Mouse (Mus musculus) mesoderm, embryonic 11.5 days (tissue): ENCODE measurements at regions not wholly inside any gene's neighbourhood (a gene's known extent, or its start where the extent isn't known, plus 50 kb on each side); places are given as distances from the start of the nearest gene placed in this dataset.
A peak's percentile ranks its signal among the peaks of the same experiment; 100 is the strongest.
"Not testable (repeated sequence)": the region's sequence is repeated elsewhere in the genome, so short reads cannot be mapped to it uniquely, and the experiment has no call there.

Source experiments
- DNase-seq: peaks from one replicate; pipeline ENCODE4 v3.0.0-alpha.2; 2012; ENCODE audit warnings: low read depth, low spot score

GRCm38 (mm10) chr16:31508981-31509380, 86.9 kb downstream of the Bdh1 start:
- DNase-seq = peak; percentile 92

- DNase-seq = no peak
Measured at GRCm38 (mm10) chr16:31510097-31510496, 88.0 kb downstream of the Bdh1 start.

DNA sequence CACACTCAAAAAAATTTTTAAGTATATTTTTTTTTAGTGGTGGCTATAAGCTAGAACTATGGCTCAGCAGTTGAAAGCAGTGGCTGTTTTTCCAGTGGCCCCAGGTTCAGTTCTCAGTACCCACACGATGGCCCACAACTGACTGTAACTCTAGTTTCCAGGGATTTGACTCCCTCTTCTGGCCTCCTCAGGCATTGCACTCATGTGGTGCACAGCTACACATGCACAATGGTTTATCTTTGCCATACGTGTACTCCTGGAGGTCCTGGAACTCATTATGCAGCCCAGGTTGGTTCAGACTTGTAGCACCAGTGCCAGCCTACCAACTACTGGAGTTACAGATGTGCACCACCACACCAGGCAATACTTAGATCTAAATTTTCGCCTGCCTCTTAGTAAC, 96.7 kb downstream of the Bdh1 start:
- DNase-seq = no peak

DNA sequence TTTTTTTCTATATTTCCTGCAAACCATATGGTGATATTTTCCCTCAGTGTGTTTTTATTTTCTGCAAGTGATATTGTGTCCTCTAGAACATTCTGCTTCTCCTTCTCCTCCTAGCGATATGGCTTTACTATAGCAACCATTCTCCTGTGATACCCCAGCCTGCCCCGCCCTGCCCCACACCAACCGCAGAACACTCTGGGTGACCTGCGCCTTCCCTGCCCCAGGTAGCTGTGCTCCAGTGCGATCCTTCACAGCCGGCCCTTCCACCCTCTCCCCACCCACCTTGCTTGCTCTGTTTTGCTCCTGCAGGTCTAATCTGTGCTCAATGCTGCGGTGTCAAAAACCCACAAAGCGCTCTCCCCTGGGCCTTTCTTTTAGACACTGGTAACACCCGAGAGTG, 98.0 kb downstream of the Bdh1 start:
- no peak for DNase-seq

DNA sequence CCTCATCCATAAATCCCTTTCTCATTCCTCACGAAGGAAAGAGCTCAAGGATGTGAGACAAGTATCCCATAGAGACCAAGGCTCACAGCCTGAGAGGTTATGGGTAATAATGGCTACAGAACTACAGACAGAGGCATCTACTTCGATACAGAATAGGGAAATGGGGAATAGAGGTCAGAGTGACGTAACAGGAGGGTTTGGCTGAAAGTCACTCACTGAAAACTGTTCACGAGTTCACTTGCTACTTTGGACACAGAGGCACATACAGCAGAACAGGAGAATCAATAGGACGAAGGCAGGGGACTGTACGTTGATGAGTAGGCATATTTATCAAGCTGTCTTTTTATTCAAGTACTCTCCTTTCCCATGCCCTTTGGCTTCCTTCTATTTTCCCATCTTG, 99.7 kb downstream of the Bdh1 start:
- DNase-seq = no peak

DNA sequence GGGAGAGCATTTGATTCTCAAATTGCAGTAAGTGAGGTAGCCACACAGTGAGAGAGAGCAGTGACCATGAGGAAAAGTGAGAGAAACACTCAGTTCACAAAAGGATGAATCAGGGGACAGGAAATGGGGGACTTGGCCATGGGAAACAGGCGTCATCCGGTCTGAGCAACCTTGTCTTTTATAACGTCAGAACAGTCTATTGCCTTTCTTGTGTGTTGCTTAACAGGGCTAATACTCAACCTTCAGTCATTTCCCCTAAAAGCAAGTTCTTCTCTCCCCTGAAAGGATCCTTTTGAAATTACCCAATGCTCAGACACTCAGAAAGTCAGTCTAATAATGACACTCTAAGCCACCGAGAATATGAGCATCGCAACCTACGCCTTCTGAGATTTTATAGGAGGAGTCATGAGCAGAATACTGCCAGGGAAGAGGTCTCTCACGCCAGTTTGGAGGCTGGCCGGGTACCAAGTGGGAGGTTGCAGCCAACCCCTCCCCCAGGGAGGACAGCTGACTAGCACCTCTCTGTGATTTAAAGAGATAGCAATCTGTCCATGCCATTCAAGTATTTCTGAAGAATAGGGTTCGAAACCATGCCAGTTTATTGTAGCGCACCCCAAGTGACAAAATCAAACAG, 104.7 kb downstream of the Bdh1 start:
- DNase-seq = no peak

- no peak for DNase-seq
Measured at GRCm38 (mm10) chr16:31528596-31529283, 106.7 kb downstream of the Bdh1 start.

- no peak for DNase-seq
Measured at GRCm38 (mm10) chr16:31529284-31529958, 107.3 kb downstream of the Bdh1 start.

DNA sequence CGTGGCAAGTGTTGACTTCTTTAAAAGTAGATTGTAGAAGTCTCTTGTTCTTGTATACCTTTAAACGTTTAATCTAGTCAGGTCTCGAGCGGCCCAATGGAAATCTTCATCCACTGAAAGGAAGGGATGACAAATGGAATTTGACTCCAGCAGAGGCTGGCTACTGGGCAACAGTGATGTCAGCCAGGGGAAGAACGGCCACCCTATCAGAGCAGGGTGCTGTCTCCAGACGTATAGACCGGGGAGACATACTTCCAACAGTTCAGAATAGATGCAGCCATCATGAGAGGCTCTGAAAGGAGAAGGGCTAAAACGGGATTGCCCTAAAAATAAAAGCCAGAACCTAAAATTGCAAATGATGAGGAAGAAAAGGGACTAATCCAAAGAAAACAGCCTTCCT, 108.0 kb downstream of the Bdh1 start:
- DNase-seq = no peak

DNA sequence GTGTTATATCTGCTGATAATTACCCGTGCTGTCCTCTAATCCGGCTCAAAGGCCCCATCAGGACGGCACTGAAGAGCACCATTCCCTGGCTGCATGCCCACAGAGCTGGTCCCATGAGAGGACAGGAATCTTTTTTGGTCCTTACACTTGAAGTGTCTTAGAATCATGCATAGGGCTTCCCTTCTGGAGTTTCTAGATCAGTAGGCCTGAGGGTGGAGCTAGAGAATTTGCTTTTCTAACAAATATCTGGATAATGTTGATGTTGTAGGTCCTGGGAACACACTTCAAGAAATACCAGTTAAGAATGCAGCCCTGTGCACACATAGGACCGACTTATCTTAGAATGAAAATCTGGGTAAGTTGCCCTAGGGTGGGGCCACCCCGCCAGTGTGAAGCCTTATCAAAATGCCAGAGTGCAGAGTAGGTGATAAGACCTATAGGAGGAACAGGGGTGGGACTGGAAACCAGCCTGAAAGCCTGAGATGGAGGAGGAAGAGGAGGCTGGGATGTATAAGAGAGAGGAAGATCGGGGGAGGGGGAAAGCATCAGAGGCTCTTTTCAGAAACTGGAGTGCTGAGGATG, 111.2 kb downstream of the Bdh1 start:
- DNase-seq = no peak

- peak; percentile 72 for DNase-seq
Measured at GRCm38 (mm10) chr16:31534923-31535523, 112.9 kb downstream of the Bdh1 start.

- no peak for DNase-seq
Measured at GRCm38 (mm10) chr16:31536328-31536727, 114.2 kb downstream of the Bdh1 start.

DNA sequence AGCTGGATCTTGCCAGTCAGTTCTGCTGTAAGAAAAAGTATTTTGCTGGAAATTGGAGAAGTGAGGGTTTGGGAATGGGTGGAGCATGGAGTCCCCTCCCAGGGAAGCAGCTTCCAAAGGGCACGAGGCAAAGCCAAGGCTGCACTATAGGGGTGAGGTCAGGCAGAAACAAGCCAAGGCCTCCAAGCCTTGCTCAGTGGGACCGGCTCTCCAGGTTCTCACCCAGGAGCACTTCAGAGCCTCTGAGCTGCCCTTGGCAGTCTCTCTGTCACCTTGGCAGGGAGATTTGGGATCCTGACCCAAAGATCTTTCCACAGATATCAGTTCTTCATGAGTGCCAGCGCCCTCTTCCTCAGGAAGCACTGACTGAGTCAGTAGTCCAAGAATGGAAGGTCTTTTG, 116.5 kb downstream of the Bdh1 start:
- no peak for DNase-seq

DNA sequence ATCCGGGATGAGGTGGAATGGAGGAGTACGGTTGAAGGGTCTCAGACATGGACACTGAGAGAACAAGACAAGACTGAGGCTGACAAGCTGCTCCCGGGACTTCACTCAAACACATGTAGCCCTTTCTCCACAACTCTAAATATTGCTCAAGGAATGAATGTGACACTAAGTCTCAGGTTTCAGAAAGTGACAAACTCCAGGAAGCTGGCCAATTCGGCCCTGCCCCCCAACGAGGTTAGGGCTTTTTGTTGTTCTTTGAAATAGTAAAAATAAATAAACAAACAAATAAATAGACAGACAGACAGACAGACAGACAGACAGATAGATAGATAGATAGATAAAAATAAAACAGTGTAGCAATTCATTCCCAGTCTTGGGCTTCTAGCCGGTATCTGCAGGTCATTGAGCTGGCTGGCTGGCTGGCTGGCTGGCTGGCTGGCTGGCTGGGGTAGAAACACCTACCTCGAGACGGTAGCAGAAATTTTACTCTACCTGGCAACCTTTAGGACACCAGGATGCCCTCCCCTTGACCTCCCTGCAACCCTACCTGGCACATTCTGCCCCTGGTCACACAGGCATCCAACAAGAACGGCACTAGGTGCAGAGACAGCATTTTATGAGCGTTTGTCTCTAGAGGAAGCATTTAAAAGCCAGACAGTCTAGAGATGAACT, 119.6 kb upstream of the Dlg1 start:
- DNase-seq = no peak

DNA sequence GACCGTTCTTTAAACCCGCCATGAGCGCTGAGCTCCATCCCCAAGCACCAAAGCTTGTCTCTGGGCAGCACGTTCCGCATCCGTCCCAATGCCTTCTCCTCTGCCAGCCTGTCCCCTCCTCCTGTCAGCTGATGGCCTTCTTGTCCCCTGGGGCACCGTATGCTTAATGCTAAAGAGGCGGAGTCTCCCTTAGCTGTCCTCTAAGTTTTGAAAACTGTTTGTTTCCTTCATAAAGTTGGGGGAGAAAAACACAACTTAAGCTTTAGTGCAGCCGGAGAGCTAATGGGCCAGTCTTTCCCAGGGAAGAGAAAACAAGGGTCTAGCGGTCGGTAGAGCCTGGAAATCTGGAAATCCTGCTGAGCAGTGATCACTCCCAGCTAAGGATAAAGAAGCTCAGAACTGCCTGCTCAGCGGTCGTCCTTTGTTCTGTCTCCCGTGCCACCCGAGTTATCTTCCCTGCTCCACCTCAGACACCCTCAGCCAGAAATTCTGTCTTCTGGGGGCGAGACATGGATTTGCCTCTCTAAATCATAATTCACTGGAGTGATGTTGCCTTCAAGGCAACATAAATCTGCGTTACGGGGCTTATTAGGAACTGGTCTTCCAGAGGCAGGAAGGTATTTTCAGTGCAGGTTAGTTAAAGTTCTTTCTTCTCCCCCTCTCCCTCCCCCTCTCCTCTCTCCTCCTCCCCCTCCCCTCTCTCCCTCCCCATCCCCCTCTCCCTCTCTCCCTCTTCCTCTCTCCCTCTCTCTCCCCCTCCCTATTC, 117.0 kb upstream of the Dlg1 start:
- DNase-seq = peak; percentile 61

DNA sequence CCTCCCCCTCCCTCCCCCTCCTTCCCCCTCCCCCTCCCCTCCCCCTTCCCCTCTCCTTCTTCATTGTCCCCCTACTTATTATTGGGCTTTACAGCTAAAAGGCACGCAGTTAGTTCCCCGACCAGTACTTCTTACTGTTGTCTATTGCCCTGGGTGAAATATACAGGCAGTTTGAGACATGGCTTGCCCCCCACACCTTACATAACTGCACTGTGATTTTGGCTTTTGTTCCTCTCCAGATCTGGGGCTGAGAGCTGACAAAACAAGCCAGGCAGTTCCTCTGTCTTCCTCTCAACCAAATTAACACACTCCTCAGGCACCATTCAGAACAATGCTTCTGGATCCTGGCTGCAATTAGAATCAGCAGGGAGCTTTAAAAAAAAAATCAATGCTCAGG, 116.4 kb upstream of the Dlg1 start:
- DNase-seq = no peak

DNA sequence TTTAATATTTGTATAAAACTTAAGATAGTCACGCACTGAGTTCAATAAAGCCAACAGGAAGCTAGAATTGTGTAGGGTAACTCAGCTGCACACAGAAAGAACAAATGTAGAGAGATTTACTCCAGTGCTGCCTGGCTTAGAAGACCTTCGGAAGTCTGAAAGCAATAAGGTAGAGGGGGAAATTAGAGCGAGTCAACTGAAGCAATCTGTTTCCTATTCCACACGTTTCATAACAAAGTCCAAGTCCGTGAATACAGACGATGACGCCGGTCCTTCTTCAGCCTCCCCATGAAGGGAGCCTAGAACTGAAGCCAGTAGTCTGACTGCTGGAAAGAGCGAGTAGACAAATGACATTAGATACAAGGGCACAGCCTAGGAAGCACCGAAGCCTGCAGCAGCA, 115.9 kb upstream of the Dlg1 start:
- DNase-seq = no peak

- DNase-seq = no peak
Measured at GRCm38 (mm10) chr16:31549975-31550374, 113.3 kb upstream of the Dlg1 start.

DNA sequence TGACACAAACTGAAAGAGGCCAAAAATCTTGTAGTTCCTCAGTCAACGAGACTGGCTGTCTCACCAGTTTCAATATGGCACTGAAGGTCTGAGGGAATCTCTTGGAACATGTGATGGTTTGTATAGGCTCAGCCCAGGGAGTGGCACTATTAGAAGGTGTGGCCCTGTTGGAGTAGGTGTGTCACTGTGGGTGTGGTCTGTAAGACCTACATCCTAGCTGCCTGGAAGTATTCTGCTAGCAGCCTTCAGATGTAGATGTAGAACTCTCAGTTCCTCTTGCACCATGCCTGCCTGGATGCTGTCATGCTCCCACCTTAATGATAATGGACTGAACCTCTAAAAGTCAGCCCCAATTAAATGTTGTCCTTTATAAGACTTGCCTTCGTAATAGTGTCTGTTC, 112.7 kb upstream of the Dlg1 start:
- not testable (repeated sequence) for DNase-seq

DNA sequence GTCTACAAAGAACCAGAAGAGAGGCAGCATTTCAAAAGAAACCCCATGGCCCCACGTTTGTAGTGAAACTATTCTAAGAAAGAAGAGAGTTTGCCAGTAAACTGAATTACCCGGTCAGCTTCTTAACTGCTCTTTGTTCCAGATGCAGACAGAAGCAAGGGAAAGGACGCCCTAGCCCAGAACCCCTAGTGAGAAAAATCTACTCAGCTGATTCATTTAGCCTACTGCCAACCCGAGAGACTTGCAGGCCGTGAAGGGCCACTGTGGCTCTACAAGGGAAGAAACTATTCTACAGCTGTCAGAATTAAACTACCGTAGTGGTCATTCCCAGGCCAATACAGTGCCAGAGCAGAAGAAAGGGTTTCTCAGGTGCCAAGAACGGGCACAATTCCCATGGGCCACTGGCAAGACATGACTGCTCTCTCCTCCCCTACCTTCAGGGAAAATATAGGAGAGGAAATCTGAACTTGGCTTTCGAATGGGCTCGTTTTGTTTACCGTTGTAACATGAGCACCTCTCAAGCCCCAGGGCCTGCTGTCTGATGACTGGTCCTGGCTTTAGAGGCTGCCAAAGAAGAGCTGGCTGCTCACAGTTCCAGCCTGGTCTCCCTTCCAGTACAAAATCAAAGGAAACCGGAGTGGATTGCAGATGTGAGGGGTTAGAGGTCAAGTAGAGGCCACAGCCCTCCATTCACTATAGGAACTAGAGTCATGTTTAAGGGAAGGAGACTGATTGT, 111.7 kb upstream of the Dlg1 start:
- DNase-seq = peak; percentile 64
